Mouse (Mus musculus) layer of hippocampus, adult 2 months (tissue): Measurements from ENCODE around the gene Farp2. TPM values are rescaled to one million over a fixed set of nuclear protein-coding genes. Genes with fewer than 3 reads are reported as not detected.

Source experiments
- DNase-seq, 2 experiments: peaks; one replicate each; pipeline ENCODE4 v3.0.0; 2022; ENCODE audit warnings: low spot score in 2 of 2
- H3K27ac ChIP-seq: fragments of 200-600 bp; 2 replicates; pipeline ENCODE4 v1.8.1; 2022
- H3K4me3 ChIP-seq: fragments of 200-600 bp; 2 replicates; pipeline ENCODE4 v1.8.1; 2022; ENCODE audit warnings: mild to moderate bottlenecking
- CTCF ChIP-seq: fragments of 200-600 bp; conservative IDR thresholded peaks from 2 replicates; pipeline ENCODE4 v1.8.1; 2022; ENCODE audit warnings: antibody characterized with exemption, mild to moderate bottlenecking, moderate library complexity
- total RNA-seq, 2 experiments: library from RNA; stranded (reverse); gene quantifications; 2 replicates each; pipeline ENCODE4 v1.2.3; 2021

Farp2 gene
- total RNA-seq, 2 experiments from 2014 or later: 12.0 to 12.6 TPM

- DNase-seq: no peak
- Histone ChIP-seq H3K27ac (peak overlapping the region; percentile 46; the same call in 1 of the 2 replicates), H3K4me3 (no peak overlapping the region)
- TF ChIP-seq CTCF: no peak
Measured at GRCm38 (mm10) chr1:93577066-93577465, 65.2 kb downstream of the Farp2 start.

GRCm38 (mm10) chr1:93577861-93578260, 66.0 kb downstream of the Farp2 start:
- DNase-seq: peak; percentile 48 to 72
- H3K4me3 ChIP-seq: no peak overlapping the region
- peak overlapping the region; percentile 46; the same call in 1 of the 2 replicates for H3K27ac ChIP-seq
- TF ChIP-seq CTCF: no peak

DNA sequence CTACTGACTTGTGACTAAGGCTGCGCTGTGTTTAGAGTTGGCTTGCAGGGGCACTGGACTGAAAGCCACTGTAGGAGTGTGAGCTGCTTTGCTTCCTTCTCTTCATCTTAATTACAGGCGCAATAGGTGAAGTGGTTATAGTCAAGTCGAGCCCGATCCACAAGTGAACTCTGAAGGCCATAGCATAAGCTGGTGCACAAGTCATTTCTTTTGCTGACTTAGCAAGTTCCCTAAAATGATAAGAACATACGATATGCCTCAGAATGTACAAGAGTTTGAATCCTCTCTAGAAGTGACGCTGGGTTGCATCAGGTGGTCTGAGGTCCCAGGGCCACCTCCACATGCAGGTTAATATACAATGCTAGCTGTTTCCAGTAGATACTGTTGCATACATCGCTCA, 69.7 kb downstream of the Farp2 start:
- no peak for DNase-seq
- Histone ChIP-seq H3K27ac (no peak overlapping the region), H3K4me3 (no peak overlapping the region)
- no peak for TF ChIP-seq CTCF

GRCm38 (mm10) chr1:93588346-93588745, 76.5 kb downstream of the Farp2 start:
- Histone ChIP-seq H3K4me3 (no peak overlapping the region), H3K27ac (no peak overlapping the region)
- DNase-seq: no peak
- no peak for TF ChIP-seq CTCF

DNA sequence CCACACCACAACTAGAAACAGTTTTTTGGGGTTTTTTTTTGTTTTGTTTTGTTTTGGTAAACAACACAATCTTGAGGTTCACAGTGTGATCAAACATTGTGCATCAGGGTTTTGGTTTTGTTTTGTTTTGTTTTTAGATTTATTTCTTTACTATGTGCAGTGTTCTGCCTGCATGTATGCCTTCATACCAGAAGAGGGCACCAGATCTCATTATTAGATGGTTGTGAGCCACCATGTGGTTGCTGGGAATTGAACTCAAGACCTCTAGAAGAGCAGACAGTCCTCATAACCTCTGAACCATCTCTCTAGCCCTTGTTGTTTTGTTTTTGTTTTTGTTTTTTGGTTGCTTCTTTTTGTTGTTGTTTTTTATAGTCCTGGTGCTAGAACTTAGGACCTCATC, 82.1 kb downstream of the Farp2 start:
- Histone ChIP-seq H3K27ac (no peak overlapping the region), H3K4me3 (no peak overlapping the region)
- no peak for TF ChIP-seq CTCF
- no peak for DNase-seq

DNA sequence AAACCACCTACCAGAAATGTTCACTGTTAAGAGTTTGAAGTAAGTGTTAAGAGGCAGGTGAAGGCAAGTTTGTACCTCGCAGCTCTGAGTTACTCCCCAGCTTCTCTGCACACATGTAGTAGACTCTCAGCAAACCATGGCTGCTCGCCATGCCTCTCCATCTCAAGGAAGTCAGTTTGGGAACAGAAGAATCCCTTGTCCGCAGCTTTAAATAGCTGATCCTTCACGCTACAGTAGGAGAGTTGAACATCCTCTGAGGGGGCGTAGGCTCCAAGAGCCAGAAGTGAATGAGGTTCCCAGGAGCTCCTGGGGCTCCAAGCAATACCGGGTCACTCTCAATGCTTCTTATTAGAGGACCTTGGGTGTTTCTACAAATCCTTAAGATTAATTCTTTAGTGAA, 84.0 kb downstream of the Farp2 start:
- no peak overlapping the region for H3K27ac ChIP-seq
- DNase-seq: no peak
- H3K4me3 ChIP-seq: no peak overlapping the region
- TF ChIP-seq CTCF: no peak

DNA sequence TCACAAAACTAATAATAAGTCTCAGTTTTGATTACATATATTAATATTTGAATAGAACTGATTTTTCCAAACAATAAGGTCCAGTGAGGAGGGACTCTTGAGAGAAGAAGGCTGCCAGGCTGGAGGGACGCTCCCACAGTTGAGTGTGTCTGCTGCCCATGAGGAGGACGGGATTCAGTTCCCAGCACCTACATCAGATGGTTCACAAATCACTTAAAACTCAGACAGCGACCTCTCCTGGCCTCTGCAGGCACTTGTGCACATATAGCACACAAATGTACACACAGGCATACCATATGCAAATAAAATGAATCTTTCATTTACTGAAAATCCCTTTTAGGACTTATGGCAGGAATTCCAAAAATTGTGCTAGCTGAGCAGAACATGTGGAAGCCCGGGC, 91.0 kb downstream of the Farp2 start:
- H3K27ac ChIP-seq: no peak overlapping the region
- DNase-seq: no peak
- no peak overlapping the region for H3K4me3 ChIP-seq
- TF ChIP-seq CTCF: no peak

DNA sequence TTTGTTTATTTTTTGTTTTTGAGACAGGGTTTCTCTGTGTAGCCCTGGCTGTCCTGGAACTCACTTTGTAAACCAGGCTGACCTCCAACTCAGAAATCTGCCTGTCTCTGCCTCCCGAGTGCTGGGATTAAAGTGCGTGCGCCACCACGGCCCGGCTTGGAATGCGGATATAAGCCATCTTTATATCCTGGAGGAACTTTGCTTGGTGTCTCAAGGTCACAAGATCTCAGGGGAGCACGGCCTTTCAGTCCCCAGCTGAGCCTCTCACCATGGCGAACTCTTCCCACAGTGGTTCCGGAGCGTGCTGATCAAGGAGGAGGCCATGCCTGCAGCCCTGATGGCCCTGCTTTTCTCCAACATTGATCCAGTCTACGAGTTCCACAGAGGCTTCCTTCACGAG, 92.0 kb downstream of the Farp2 start:
- Histone ChIP-seq H3K27ac (no peak overlapping the region), H3K4me3 (no peak overlapping the region)
- TF ChIP-seq CTCF: no peak
- no peak for DNase-seq

GRCm38 (mm10) chr1:93607090-93608083, 95.5 kb downstream of the Farp2 start:
- no peak overlapping the region for H3K4me3 ChIP-seq
- DNase-seq: no peak
- no peak overlapping the region for H3K27ac ChIP-seq
- TF ChIP-seq CTCF: no peak

DNA sequence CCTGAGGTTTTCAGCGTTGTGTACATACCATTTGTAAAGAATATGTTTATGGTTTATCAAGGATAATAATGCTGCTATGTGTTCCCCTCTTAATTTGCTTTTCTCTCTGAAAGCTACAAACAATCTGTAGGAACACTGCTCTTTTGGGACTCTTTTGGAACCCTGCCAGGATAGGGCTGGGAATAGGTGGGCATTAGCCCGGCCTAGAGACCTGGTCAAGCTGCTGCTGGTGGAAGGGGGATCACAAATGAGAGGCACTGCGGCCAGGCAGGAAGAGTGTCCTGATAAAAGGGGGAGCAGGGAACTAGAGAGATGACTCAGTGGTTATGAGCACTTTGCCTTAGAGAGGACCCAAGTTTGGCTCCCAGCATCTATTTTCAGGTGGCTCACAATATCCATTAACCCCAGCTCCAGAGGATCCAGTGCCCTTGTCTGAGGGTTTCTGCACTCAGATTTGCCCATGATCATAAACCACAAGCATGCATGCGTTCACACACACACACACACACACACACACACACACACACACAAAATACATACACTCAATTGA, 96.9 kb downstream of the Farp2 start:
- no peak overlapping the region for H3K27ac ChIP-seq
- no peak for TF ChIP-seq CTCF
- no peak overlapping the region for H3K4me3 ChIP-seq
- no peak for DNase-seq

GRCm38 (mm10) chr1:93609762-93610161, 97.9 kb downstream of the Farp2 start:
- Histone ChIP-seq H3K27ac (no peak overlapping the region), H3K4me3 (no peak overlapping the region)
- DNase-seq: no peak
- TF ChIP-seq CTCF: no peak

DNA sequence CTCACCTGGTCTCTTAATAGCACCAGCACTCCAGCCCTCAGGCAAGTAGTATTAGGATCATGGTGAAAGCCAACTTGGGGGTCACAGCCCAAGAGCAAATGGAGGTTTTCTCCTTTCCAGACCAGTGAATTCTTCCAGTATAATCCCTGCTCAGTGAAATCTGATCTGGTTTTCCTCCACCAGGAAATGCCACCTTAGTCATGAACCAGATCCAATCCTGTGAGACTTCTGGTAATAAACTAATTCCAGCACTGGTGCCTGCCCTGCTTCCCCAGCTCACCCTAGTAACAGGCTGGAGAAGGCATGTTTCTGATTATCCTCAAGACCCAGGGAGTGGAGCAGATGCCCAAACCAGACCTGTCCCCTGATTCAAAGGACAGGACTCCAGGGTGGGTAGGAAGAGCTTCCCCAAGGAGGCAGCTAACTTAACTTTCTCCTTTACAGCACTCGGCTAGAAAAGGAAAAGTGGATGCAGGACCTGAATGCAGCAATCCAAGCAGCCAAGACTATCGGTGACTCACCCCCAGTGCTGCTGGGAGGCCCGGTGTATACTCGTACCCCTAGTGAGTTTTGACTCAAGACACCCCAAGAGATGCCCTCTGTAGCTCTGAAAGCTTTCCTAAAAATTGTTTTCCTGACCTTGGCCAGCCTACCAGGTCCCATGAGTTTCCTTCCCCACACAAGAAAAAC, 106.3 kb downstream of the Farp2 start:
- Histone ChIP-seq H3K4me3 (no peak overlapping the region), H3K27ac (no peak overlapping the region)
- no peak for DNase-seq
- no peak for TF ChIP-seq CTCF

- no peak overlapping the region for H3K4me3 ChIP-seq
- no peak for TF ChIP-seq CTCF
- no peak overlapping the region for H3K27ac ChIP-seq
- DNase-seq: no peak
Measured at GRCm38 (mm10) chr1:93618948-93619347, 107.1 kb downstream of the Farp2 start.

DNA sequence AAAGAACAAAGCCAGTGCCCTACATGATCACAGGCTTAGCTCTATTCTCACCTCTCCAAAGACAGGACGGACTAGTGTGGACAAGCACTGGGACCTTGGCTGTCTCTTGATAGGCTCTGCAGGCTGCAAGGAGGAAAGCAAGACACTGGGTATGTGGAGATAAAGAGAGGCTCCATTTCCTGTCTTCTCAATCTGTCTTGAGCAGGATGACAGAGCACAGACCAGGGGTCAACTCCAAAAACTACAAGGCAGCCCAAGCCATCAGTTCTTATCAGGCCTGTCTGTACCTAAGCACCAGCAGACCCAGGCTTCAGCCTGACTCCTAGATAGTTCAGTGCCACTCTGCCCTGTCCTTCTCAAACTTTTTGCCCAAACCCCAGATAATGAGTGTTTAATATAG, 112.6 kb downstream of the Farp2 start:
- H3K27ac ChIP-seq: no peak overlapping the region
- H3K4me3 ChIP-seq: no peak overlapping the region
- TF ChIP-seq CTCF: no peak
- no peak for DNase-seq
